Mouse (Mus musculus) forebrain, postnatal 0 days (tissue): ENCODE results near the gene Smg7. TPM values are rescaled to one million over a fixed set of nuclear protein-coding genes. Genes with fewer than 3 reads are reported as not detected.
"Not testable (repeated sequence)": the region's sequence is repeated elsewhere in the genome, so short reads cannot be mapped to it uniquely, and the experiment has no call there.

Experiments
- ATAC-seq: fragments of 200-750 bp; cut with Nextera tagmentation; 2 replicates; pipeline ENCODE4 v1.8.0; 2017; ENCODE audit warnings: mild to moderate bottlenecking, moderate library complexity
- DNase-seq: peaks from one replicate; pipeline ENCODE4 v3.0.0-alpha.2; 2015
- H3K27ac ChIP-seq: fragments of 300-500 bp; sonication (generic); 2 replicates; pipeline ENCODE4 v1.5.1; 2014; ENCODE audit warnings: low read depth, mild to moderate bottlenecking, antibody characterized with exemption, low read length, moderate library complexity, mixed read lengths
- H3K27me3 ChIP-seq: fragments of 300-500 bp; sonication (generic); 2 replicates; pipeline ENCODE4 v1.6.1; 2014; ENCODE audit warnings: mild to moderate bottlenecking, low read length, mixed read lengths; ENCODE audit not compliant: insufficient read depth
- H3K36me3 ChIP-seq: fragments of 300-500 bp; sonication (generic); 2 replicates; pipeline ENCODE4 v1.6.1; 2014; ENCODE audit warnings: mild to moderate bottlenecking, moderate library complexity; ENCODE audit not compliant: insufficient read depth
- H3K4me1 ChIP-seq: fragments of 300-500 bp; sonication (generic); 2 replicates; pipeline ENCODE4 v1.6.1; 2014; ENCODE audit warnings: antibody characterized with exemption; ENCODE audit not compliant: insufficient read depth
- H3K4me2 ChIP-seq: fragments of 300-500 bp; sonication (generic); 2 replicates; pipeline ENCODE4 v1.6.1; 2014; ENCODE audit warnings: low read depth, mild to moderate bottlenecking, moderate library complexity
- H3K4me3 ChIP-seq: fragments of 300-500 bp; sonication (generic); 2 replicates; pipeline ENCODE4 v1.5.1; 2014; ENCODE audit warnings: low read depth, low read length, mixed read lengths
- H3K9ac ChIP-seq: fragments of 300-500 bp; sonication (generic); 2 replicates; pipeline ENCODE4 v1.6.1; 2014; ENCODE audit warnings: mild to moderate bottlenecking
- H3K9me3 ChIP-seq: fragments of 300-500 bp; sonication (generic); 2 replicates; pipeline ENCODE4 v1.6.1; 2016; ENCODE audit warnings: low read length
- CTCF ChIP-seq: sonication (generic); IDR thresholded peaks from 2 replicates; pipeline ENCODE4 v1.5.1; 2016; ENCODE audit warnings: antibody characterized with exemption, control low read depth, low read depth
- WGBS: fragments of 180-500 bp; shearing (Covaris S2); extraction: QIAGEN DNeasy Blood & Tissue Kit; methylation state at CpG from one replicate; pipeline ENCODE4 v1.1.7; 2014; 5-methylcytosine and 5-hydroxymethylcytosine counted together
- polyA plus RNA-seq: library from polyadenylated mRNA; unstranded; fragments of >200 nt; fragmentation: Nextera tagmentation; extraction: Ambion mirVana; gene quantifications from 2 replicates; pipeline ENCODE4 v1.2.1, GENCODE M21; 2015
- total RNA-seq: library from RNA; depleted of rRNA; stranded (reverse); fragments of >200 nt; gene quantifications from 2 replicates; pipeline ENCODE4 v1.2.3, GENCODE M21; 2014

Gene Smg7
- total and polyA plus RNA-seq, 2 experiments from 2014 or later = 26.1 to 67.7 TPM

GRCm38 (mm10) chr1:152901419-152901764, 1.1 kb downstream of the Smg7 start:
- H3K9me3 ChIP-seq = no peaks in the 10 kb centered on the region
- H3K27me3 ChIP-seq = no peaks in the 10 kb centered on the region
- peak overlapping the region; percentile 91 for H3K9ac ChIP-seq
- DNase-seq (no peak), ATAC-seq (no peak)
- peak overlapping the region; percentile 99 for H3K27ac ChIP-seq
- H3K4me1 ChIP-seq = no peaks in the 10 kb centered on the region
- H3K4me3 ChIP-seq = peak overlapping the region; percentile 85
- H3K36me3 ChIP-seq = no peaks in the 10 kb centered on the region
- peak overlapping the region; percentile 59 for H3K4me2 ChIP-seq
- no peak for TF ChIP-seq CTCF
- under 1% methylated on average over 6 of the region's 6 CpGs for WGBS

DNA sequence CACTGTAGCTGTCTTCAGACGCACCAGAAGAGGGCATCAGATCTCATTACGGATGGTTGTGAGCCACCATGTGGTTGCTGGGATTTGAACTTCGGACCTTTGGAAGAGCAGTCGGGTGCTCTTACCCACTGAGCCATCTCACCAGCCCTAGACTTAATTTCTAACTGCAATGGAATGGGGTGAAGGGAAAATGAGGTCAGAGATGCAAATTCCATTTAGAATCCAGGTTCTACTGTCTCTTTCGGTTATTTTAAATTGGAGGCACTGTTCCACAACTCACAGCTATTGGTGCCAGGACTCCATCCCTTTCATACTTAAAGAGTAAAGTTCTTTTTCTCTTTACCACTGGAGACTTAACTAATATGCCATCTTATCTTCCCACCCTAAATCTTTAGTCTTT, 14.4 kb downstream of the Smg7 start:
- ATAC-seq, H3K9me3 ChIP-seq, H3K4me1 ChIP-seq, H3K4me2 ChIP-seq, H3K4me3 ChIP-seq, H3K27me3 ChIP-seq, H3K27ac ChIP-seq, H3K9ac ChIP-seq, H3K36me3 ChIP-seq, DNase-seq: not testable (repeated sequence)
- WGBS = 93% methylated on average over 3 of the region's 5 CpGs

GRCm38 (mm10) chr1:152871031-152871430, 31.4 kb downstream of the Smg7 start:
- ATAC-seq (no peak), DNase-seq (no peak)
- H3K4me1 ChIP-seq = no peaks in the 10 kb centered on the region
- no peaks in the 10 kb centered on the region for H3K27me3 ChIP-seq
- no peaks in the 10 kb centered on the region for H3K9me3 ChIP-seq
- H3K9ac ChIP-seq = no peak overlapping the region
- 77% methylated on average over 3 of the region's 3 CpGs for WGBS
- H3K4me3 ChIP-seq = no peak overlapping the region
- no peak overlapping the region for H3K27ac ChIP-seq
- no peak overlapping the region for H3K4me2 ChIP-seq
- TF ChIP-seq CTCF = no peak
- peaks cover 22% of the 10 kb centered on the region for H3K36me3 ChIP-seq

GRCm38 (mm10) chr1:152869901-152870300, 32.5 kb downstream of the Smg7 start:
- no peaks in the 10 kb centered on the region for H3K9me3 ChIP-seq
- no peak overlapping the region for H3K4me2 ChIP-seq
- no peak overlapping the region for H3K4me3 ChIP-seq
- H3K27ac ChIP-seq = no peak overlapping the region
- DNase-seq (no peak), ATAC-seq (no peak)
- 96% methylated on average over 6 of the region's 6 CpGs for WGBS
- peaks cover 30% of the 10 kb centered on the region for H3K36me3 ChIP-seq
- H3K4me1 ChIP-seq = no peaks in the 10 kb centered on the region
- no peak for TF ChIP-seq CTCF
- no peak overlapping the region for H3K9ac ChIP-seq
- no peaks in the 10 kb centered on the region for H3K27me3 ChIP-seq

- ATAC-seq = no peak
- H3K9me3 ChIP-seq = no peaks in the 10 kb centered on the region
Observed at GRCm38 (mm10) chr1:152846856-152847255, 55.6 kb downstream of the Smg7 start.

DNA sequence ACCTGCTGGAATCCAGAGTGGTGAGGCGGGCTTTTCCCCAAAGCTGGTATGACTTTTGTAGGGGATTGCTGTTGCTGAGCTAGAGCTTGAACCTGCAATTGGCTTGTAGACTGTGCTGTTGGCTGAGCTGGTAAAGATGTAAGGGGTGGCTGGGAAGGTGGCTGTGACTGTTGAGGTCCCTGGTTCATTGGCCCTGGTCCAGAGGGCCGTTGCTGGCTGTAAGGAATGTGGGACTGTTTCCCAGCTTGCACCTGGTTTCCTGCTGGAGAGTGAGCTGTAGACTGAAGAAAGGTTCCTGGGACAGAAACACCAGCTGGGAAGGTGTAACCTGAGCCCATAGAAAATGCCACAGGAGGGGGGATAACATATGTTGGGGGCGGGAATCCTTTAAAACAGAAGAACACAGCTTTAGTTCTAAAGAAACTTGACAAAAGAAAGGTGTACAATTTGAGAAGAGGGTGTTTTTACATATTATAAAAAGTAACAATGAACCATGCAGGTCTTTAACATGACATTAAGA, 57.2 kb downstream of the Smg7 start:
- no peak for DNase-seq
- H3K27ac ChIP-seq = no peak overlapping the region
- no peak overlapping the region for H3K9ac ChIP-seq
- TF ChIP-seq CTCF = no peak
- H3K4me2 ChIP-seq = no peak overlapping the region
- no peaks in the 10 kb centered on the region for H3K9me3 ChIP-seq
- no peaks in the 10 kb centered on the region for H3K4me1 ChIP-seq
- 78% methylated on average over 3 of the region's 3 CpGs for WGBS
- no peak for ATAC-seq
- H3K4me3 ChIP-seq = no peak overlapping the region
- peaks cover 77% of the 10 kb centered on the region for H3K36me3 ChIP-seq
- H3K27me3 ChIP-seq = no peaks in the 10 kb centered on the region

More at GRCm38 (mm10) chr1:152846856-152847255, 55.6 kb downstream of the Smg7 start:
- Histone ChIP-seq H3K27ac (no peak overlapping the region), H3K9ac (no peak overlapping the region), H3K4me3 (no peak overlapping the region), H3K27me3 (no peaks in the 10 kb centered on the region), H3K4me2 (no peak overlapping the region), H3K36me3 (peaks cover 72% of the 10 kb centered on the region), H3K4me1 (no peaks in the 10 kb centered on the region)
- WGBS = 97% methylated on average over 2 of the region's 2 CpGs
- no peak for DNase-seq
- TF ChIP-seq CTCF = no peak

DNA sequence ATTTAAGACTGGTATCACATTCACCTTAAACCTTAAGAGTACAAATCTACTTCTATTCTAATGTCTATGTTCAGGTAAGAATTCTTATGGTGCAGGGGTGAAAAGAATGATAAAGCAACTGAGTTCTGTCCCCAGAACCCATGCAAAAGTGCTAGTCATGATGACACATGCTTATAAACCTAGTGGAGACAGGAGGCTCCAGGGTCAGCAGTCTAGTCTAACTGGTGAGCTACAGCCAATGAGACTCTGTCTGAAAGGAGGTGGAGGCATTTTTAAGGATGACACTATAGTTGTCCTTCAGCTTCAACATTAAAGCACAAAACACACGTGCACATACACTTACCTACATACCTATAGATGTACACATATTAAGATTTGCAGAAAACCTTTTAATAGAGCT, 57.8 kb downstream of the Smg7 start:
- TF ChIP-seq CTCF = no peak
- H3K9ac ChIP-seq = no peak overlapping the region
- no peaks in the 10 kb centered on the region for H3K4me1 ChIP-seq
- 96% methylated on average over 1 of the region's 1 CpGs for WGBS
- ATAC-seq = no peak
- H3K9me3 ChIP-seq = no peaks in the 10 kb centered on the region
- H3K27ac ChIP-seq = no peak overlapping the region
- no peak overlapping the region for H3K4me3 ChIP-seq
- DNase-seq = no peak
- H3K27me3 ChIP-seq = no peaks in the 10 kb centered on the region
- peaks cover 82% of the 10 kb centered on the region for H3K36me3 ChIP-seq
- no peak overlapping the region for H3K4me2 ChIP-seq

DNA sequence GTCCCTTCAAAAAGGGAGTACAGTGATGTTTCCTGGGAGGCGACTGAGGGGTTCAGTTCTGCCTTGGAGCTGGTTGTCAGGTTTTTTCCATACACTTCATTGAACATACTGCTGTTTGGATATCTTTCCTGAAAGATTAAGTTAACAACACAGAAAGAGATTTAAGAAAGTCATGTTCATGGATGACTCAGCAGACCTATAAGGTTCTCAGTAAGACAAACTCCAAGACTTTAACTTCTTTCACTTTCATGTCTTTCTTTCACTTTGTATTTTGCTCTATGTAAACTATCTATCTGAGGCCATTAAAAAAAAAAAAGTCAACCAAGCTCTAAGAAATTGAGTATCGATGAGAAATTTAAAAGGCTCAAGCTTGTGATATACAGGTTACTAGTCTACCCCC, 61.4 kb downstream of the Smg7 start:
- Histone ChIP-seq H3K36me3 (peaks cover 82% of the 10 kb centered on the region), H3K4me2 (no peak overlapping the region)
- WGBS = 96% methylated on average over 2 of the region's 2 CpGs

More for the DNA sequence above, 61.4 kb downstream of the Smg7 start:
- Histone ChIP-seq H3K4me1 (no peaks in the 10 kb centered on the region), H3K27ac (no peak overlapping the region), H3K27me3 (no peaks in the 10 kb centered on the region), H3K4me3 (no peak overlapping the region), H3K9me3 (no peaks in the 10 kb centered on the region), H3K9ac (no peak overlapping the region)
- TF ChIP-seq CTCF = no peak
- ATAC-seq (no peak), DNase-seq (no peak)
